Mouse (Mus musculus) limb, embryonic 12.5 days (tissue): Measurements from ENCODE around the gene Gm21818. TPM values are rescaled to one million over a fixed set of nuclear protein-coding genes. Genes with fewer than 3 reads are reported as not detected.
"Not testable (repeated sequence)": the region's sequence is repeated elsewhere in the genome, so short reads cannot be mapped to it uniquely, and the experiment has no call there.

ENCODE experiments used
- ATAC-seq: fragments of 200-750 bp; cut with Nextera tagmentation; 2 replicates; pipeline ENCODE4 v1.8.0; 2017; ENCODE audit warnings: low read depth, moderate TSS enrichment; ENCODE audit not compliant: insufficient number of reproducible peaks, insufficient read depth, low FRiP score, low TSS enrichment
- H3K27ac ChIP-seq: fragments of 300-500 bp; sonication (generic); 2 replicates; pipeline ENCODE4 v1.5.1; 2016; ENCODE audit warnings: mild to moderate bottlenecking, moderate library complexity
- H3K27me3 ChIP-seq: fragments of 300-500 bp; sonication (generic); 2 replicates; pipeline ENCODE4 v1.6.1; 2016; ENCODE audit warnings: mild to moderate bottlenecking, moderate library complexity
- H3K36me3 ChIP-seq: fragments of 300-500 bp; sonication (generic); 2 replicates; pipeline ENCODE4 v1.6.1; 2016; ENCODE audit warnings: mild to moderate bottlenecking, moderate library complexity
- H3K4me1 ChIP-seq: fragments of 300-500 bp; sonication (generic); replicated peaks from 2 replicates; pipeline ENCODE4 v1.6.1; 2016
- H3K4me2 ChIP-seq: fragments of 300-500 bp; sonication (generic); 2 replicates; pipeline ENCODE4 v1.6.1; 2016; ENCODE audit warnings: mild to moderate bottlenecking, moderate library complexity
- H3K4me3 ChIP-seq: fragments of 300-500 bp; sonication (generic); replicated peaks from 2 replicates; pipeline ENCODE4 v1.5.1; 2016; ENCODE audit warnings: mild to moderate bottlenecking
- H3K9ac ChIP-seq: fragments of 300-500 bp; sonication (generic); replicated peaks from 2 replicates; pipeline ENCODE4 v1.6.1; 2016; ENCODE audit warnings: mild to moderate bottlenecking, moderate library complexity
- H3K9me3 ChIP-seq: fragments of 300-500 bp; sonication (generic); 2 replicates; pipeline ENCODE4 v1.6.1; 2016; ENCODE audit warnings: mild to moderate bottlenecking, moderate library complexity
- WGBS: fragments of 180-500 bp; shearing (Covaris S2); methylation state at CpG from one replicate; pipeline ENCODE4 v1.1.7; 2016; 5-methylcytosine and 5-hydroxymethylcytosine counted together
- polyA plus RNA-seq: library from polyadenylated mRNA; unstranded; fragments of >200 nt; fragmentation: Nextera tagmentation; extraction: Ambion mirVana; gene quantifications from 2 replicates; pipeline ENCODE4 v1.2.1, GENCODE M21; 2016

The Gm21818 gene
- polyA plus RNA-seq = not detected in 2 replicates

DNA sequence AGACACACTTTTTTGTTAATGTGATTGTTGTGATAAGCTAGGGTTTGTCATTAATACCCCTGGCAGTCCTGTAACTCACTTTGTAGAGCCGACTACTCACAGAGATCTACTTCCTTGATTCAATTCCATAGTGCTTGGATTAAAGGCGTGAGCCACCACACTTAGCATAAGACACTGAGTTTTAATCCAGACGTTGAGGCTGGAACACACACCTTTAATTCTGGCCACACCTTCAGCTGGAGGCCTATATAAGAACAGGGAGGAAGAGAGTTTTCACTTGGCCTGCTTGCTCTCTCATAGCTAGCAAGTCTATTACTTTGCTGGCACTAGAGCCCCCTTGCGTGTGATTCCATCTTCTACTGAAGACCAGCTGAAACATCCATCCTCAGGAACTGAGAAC, at the start of gene Gm21818:
Gm21818 (plus strand) TSS at position 301 of the 400 bp plus-strand sequence.
- 76% methylated on average over 4 of the region's 4 CpGs for WGBS
- H3K36me3 ChIP-seq, H3K4me3 ChIP-seq, H3K4me2 ChIP-seq, H3K27ac ChIP-seq, ATAC-seq, H3K9ac ChIP-seq, H3K27me3 ChIP-seq, H3K4me1 ChIP-seq, H3K9me3 ChIP-seq: not testable (repeated sequence)

DNA sequence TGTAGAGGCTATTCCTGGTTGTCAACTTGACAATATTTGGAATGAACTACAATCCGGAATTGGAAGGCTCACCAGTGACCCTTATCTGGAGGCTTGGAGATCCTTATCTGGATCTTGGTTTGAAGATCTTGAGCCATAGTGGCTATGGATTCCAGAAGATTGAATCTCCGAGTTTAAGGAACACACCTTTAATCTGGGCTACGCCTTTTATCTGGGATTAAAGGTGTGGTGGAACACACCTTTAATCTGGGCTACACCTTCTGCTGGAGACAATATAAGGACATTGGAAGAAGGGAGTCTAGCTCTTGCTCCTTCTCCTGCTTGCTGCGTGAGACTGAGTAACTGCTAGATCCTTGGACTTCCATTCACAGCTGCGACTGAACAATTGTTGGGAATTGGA, 32.3 kb upstream of the Gm21818 start, which contains the start of gene Gm20767:
Gm20767 (plus strand) TSS at position 301 of the 400 bp plus-strand sequence.
- 84% methylated on average over 2 of the region's 5 CpGs for WGBS
- H3K27me3 ChIP-seq, H3K9me3 ChIP-seq, H3K36me3 ChIP-seq, H3K9ac ChIP-seq, H3K27ac ChIP-seq, ATAC-seq, H3K4me1 ChIP-seq, H3K4me2 ChIP-seq, H3K4me3 ChIP-seq: not testable (repeated sequence)

DNA sequence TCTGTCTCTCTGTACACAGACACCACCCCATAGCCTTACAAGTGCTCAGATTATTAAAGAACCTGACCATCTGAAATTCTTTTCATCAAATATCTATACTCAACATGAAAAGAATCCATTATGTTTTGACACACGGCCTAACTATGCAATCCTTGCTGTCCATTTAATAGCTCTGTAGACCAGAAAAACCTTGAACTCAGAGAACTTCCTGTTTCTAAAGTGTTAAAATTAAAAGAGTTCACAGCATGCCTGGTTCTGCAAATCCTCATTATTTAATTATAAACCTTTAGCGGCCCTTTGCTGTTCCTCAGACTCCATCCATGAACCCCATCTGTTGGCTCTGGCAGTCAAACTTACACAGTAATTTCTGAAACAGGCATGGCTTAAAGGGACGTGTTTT, 29.9 kb upstream of the Gm21818 start:
- not testable (repeated sequence) for ATAC-seq, H3K27me3 ChIP-seq, H3K36me3 ChIP-seq, H3K4me1 ChIP-seq, H3K4me2 ChIP-seq, H3K9ac ChIP-seq, H3K27ac ChIP-seq, H3K4me3 ChIP-seq, H3K9me3 ChIP-seq
- whole genome bisulfite sequencing = 81% methylated on average over 2 of the region's 3 CpGs

DNA sequence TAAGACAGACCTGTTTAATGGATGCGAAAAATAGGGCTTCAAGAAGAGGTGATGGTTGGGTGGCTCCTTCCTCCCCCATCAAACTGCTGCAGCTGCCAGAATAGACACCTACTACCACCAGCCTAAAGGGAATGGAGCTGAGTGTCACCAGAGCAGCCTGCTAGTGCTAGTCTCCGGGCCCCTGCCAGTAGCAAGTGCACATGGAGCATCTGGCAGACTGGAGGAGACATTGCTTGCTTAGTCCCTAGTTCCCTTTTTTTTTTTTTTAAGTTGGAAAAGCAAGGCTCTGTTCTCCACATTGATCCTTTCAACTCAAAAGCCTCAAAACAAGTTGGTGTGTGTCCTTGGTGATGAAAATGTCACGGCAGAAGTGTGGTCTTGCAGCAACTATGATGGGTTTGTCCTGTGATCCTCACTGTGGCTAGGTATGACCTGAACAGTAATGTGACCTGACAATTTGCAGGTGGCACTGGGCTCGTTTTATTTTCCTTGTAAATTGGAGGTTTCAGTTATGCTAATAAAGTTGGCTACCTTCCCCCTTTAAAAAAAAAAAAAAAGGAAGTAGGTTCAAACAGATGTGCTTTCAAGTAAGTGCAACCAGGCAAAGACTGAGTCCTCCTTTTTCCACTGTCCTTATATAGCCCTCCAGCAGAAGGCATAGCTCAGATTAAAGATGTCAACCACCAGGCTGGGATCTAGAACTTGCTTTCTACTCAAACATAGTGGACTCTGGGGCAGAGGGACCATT, 22.4 kb upstream of the Gm21818 start:
- not testable (repeated sequence) for H3K4me2 ChIP-seq, H3K27ac ChIP-seq, H3K9me3 ChIP-seq, H3K27me3 ChIP-seq, ATAC-seq, H3K9ac ChIP-seq, H3K4me3 ChIP-seq, H3K36me3 ChIP-seq, H3K4me1 ChIP-seq
- WGBS = 64% methylated on average over 3 of the region's 4 CpGs

DNA sequence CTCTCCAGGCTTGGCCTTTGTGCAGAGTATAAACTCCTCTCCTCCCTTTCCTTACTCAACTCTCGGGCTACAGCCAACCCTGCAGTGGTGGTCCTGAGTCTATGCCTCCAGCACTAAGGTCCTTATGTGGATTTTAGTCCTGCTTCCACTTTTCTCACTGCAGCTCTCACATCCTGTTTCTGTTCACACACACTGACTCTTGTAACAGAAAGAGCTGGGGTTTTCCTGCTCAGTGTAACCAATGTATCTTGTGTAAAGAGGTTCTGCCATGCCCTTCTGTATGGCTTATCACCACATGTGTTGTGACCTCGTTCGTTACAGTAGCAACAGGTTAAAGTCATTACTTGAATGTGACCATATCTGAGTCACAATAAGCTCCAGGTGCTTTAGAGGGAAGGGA, 21.6 kb upstream of the Gm21818 start:
- H3K9ac ChIP-seq, H3K4me1 ChIP-seq, H3K36me3 ChIP-seq, H3K4me3 ChIP-seq, ATAC-seq, H3K4me2 ChIP-seq, H3K9me3 ChIP-seq, H3K27ac ChIP-seq, H3K27me3 ChIP-seq: not testable (repeated sequence)
- WGBS = 73% methylated on average over 3 of the region's 3 CpGs

DNA sequence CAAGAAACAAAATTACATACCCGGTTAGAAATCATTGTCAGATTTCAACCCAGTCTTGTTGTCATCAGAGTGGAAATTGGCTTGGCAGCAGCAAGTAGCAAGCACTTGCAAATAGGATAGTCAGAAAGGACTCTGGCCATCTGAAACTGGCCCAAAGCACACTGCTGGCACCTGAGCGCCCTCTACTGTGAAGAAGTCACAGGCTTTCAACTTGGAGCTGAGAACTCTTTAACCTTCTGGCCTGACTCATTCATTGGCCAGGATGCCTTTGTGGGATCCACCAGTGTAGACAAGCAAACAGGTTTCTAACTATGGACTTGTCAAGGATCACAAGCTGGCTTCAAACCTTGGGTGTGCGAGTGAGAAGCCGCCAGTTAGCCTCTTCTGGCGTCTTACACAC, 3.9 kb upstream of the Gm21818 start:
- H3K4me1 ChIP-seq, H3K36me3 ChIP-seq, H3K27ac ChIP-seq, H3K27me3 ChIP-seq, H3K9ac ChIP-seq, ATAC-seq, H3K9me3 ChIP-seq, H3K4me2 ChIP-seq, H3K4me3 ChIP-seq: not testable (repeated sequence)
- 54% methylated on average over 5 of the region's 5 CpGs for WGBS

DNA sequence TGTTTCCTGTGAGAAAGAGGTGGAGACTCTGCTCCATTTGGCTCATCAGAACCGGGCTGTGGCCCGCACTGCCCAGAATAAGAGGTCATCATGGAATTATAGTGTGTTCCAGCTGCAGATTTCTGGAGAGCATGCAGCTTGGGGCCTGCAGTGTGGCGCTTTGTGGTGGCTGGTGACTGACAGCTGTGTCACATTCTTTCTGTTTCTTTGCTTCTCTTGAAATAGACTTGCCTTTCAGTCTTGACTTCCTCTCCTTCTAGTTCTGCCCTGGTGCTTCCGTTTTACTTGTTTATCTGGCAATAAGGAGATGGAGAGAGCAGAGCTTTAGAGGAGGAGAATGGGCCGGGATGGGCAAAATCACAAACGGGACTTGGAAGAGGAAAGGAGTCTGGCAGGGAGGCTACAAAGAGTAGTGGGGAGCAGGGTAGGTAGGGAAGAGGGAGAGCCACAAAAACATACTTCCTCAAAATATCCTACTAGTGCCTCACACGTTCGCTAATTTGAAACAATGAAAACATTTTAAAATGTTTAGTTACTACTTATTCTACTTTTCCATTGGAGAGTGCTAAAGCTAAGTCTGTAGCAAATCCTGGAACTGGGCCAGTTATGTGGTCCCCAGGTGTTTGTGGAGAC, 24.1 kb downstream of the Gm21818 start:
- 76% methylated on average over 7 of the region's 8 CpGs for WGBS
- not testable (repeated sequence) for H3K27me3 ChIP-seq, H3K4me3 ChIP-seq, H3K4me2 ChIP-seq, H3K9ac ChIP-seq, H3K27ac ChIP-seq, H3K9me3 ChIP-seq, H3K36me3 ChIP-seq, ATAC-seq, H3K4me1 ChIP-seq

DNA sequence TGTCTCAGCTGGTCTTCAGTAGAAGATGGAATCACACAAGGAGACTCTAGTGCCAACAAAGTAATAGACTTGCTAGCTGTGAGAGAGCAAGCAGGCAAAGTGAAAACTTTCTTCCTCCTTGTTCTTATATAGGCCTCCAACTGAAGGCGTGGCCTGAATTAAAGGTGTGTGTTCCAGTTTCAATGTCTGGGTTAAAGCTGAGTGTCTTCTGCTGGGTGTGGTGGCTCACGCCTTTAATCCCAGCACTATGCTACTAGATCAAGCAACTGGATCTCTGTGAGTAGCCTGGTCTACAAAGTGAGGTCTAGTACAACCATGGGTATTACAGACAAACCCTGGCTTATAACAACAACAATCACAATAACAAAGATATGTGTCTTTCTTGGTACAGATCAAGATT, 43.6 kb downstream of the Gm21818 start, which contains the start of gene Gm21762:
Gm21762 (minus strand) TSS at position 101 of the 400 bp plus-strand sequence.
- ATAC-seq, H3K4me2 ChIP-seq, H3K27me3 ChIP-seq, H3K36me3 ChIP-seq, H3K27ac ChIP-seq, H3K4me1 ChIP-seq, H3K9me3 ChIP-seq, H3K4me3 ChIP-seq, H3K9ac ChIP-seq: not testable (repeated sequence)
- no CpG with 5 or more reads among the region's 2 CpGs for WGBS

DNA sequence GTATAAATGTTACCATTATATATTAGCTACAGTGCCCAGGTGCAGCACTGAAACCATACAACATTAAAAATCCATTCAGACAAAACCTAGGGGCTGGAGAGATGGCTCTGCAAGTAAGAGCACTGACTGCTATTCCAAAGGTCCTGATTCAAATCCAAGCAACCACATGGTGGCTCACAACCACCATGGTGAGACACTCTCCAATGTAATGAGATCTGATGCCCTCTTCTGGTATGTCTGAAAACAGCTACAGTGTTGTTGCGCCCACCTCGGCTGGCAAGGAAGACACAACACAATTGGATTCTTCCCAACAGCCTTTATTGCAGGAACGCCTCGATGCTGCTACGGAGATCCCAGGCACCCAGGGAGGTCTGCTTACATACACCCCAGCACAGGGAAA, 48.7 kb downstream of the Gm21818 start:
- H3K9me3 ChIP-seq, H3K4me2 ChIP-seq, H3K4me3 ChIP-seq, H3K9ac ChIP-seq, H3K4me1 ChIP-seq, H3K36me3 ChIP-seq, ATAC-seq, H3K27me3 ChIP-seq, H3K27ac ChIP-seq: not testable (repeated sequence)
- 91% methylated on average over 5 of the region's 5 CpGs for WGBS

DNA sequence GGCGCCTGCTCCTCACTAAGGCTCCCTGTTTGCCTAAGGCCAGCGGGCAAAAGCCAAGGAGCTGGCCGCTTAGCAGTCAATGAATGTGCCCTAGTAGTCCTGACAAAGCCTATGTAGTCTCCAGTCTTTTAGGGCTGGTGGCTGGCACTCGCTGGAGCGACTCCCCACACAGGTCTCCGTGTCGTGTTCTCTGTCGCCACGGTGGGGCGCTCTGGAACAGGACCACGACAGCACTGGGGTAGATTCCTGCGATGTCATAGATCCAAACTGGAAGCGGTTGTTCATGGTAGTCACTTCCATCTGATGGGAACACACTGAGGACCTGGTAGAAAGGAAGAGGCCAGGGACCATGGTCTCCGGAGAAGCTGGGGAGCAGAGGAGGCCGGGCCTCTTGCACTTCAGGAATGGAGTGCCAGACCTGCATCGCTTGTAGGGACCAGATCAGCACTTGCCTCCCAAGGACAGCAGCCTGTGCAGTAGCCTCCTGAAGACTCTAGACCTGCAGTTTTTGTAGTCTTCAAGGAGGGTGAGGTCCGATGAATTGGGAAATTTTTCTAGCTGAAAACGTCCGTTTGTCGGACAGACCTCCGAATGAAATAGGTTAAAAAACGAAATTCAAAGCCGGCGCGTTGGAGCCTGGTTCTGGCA, 50.9 kb downstream of the Gm21818 start:
- not testable (repeated sequence) for H3K9me3 ChIP-seq, ATAC-seq, H3K36me3 ChIP-seq, H3K4me3 ChIP-seq, H3K4me1 ChIP-seq, H3K27ac ChIP-seq, H3K4me2 ChIP-seq, H3K27me3 ChIP-seq, H3K9ac ChIP-seq
- 94% methylated on average over 16 of the region's 25 CpGs for WGBS
